Mouse (Mus musculus) telencephalon, adult 2 months (tissue): ENCODE results near the gene Fbxo3.
"Not testable (repeated sequence)": the region's sequence is repeated elsewhere in the genome, so short reads cannot be mapped to it uniquely, and the experiment has no call there.

Source experiments
- DNase-seq: peaks from one replicate; pipeline ENCODE4 v3.0.0-alpha.2; 2011; ENCODE audit warnings: low read depth, low spot score

Fbxo3 gene

GRCm38 (mm10) chr2:104096256-104096655 is 68.7 kb downstream of the Fbxo3 start:
- no peak for DNase-seq

GRCm38 (mm10) chr2:104096796-104097195 is 69.3 kb downstream of the Fbxo3 start:
- not testable (repeated sequence) for DNase-seq

DNA sequence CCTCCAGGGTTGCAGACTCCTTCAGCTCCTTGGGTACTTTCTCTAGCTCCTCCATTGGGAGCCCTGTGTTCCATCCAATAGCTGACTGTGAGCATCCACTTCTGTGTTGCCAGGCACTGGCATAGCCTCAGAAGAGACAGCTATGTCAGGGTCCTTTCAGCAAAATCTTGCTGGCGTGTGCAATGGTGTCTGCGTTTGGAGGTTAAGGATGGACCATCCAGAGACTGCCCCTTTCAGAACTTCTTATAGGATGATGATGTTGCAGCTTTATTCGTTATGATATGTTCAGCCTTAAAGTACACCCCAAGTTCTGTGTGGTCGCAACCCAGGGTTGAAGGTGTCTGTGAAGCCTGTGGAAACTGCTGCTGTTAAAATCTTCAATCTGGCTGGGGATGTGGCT is 69.9 kb downstream of the Fbxo3 start:
- DNase-seq = not testable (repeated sequence)

DNA sequence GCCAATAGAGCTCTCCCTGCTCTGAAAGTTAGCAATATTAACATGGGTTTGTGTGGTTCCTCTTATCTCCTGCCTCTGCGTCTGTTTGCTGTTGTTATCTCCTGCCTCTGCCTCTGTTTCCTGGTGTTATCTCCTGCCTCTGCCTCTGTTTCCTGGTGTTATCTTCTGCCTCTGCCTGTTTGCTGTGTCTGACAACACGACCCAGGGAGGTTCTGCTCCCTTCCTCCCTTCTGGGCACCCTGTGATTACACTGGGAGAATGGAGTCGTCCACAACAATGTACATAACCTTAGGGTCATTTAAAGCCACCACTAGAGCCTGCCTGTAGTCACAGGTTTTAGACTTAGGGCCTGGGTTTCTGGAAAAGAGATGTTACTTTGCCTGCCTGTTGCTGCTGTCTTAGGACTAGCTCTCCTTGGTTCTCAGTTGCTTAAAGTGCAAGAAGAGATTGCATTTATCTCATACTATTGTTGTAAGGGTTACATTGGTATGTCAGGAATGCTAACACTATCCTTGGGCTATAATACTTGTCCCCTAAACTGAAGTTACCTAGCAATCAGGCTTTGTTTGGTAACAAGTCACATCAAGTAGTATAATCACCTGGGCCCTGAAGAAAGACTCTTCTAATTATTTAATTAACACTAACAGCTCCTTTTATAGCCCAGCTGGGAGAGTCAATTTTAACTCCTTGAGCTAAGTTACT is 71.2 kb downstream of the Fbxo3 start:
- no peak for DNase-seq

DNA sequence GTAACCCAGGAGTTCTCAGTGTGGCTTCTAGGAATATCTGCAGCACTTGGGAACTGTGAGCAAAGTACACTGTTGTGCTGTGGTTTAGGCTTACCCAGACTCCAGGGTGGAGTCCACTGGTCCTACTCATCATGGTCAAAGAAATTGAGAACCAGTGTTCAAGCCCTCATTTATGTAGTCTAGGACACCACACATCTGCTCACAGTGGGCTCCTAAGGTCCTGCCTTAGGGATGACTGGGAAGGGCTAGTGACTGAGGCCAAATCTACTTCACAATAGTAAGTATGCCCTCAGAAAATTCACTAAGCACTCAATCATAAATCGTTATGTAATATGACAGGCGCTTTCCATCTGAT is 71.7 kb downstream of the Fbxo3 start:
- no peak for DNase-seq

- DNase-seq = no peak
Observed at GRCm38 (mm10) chr2:104099946-104100345, 72.4 kb downstream of the Fbxo3 start.

- no peak for DNase-seq
Observed at GRCm38 (mm10) chr2:104104800-104105199, 77.3 kb downstream of the Fbxo3 start.

DNA sequence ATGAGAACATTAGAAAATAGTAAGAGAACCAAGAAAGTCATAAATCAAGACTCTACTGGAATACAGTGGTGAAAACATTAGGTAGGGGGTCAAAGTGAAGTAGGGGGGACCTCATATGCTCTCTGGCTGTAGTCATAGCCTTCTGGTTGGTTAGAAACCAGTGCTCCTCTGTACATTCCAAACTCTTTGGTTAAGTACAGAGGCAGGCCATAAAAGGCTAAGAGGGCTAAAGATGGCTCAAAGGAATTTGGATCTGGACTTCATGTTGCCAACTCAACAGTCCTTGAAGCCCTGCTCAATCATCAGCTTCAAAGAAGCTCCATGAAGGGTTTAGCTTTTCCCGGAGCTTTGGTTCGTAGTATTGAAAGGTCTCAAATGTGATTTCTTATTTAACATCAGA is 81.5 kb downstream of the Fbxo3 start:
- DNase-seq = not testable (repeated sequence)

GRCm38 (mm10) chr2:104109528-104109927 is 82.0 kb downstream of the Fbxo3 start:
- no peak for DNase-seq

- DNase-seq = no peak
Observed at GRCm38 (mm10) chr2:104110031-104110430, 82.5 kb downstream of the Fbxo3 start.

- DNase-seq = not testable (repeated sequence)
Observed at GRCm38 (mm10) chr2:104111170-104111797, 83.8 kb downstream of the Fbxo3 start.
